Mouse (Mus musculus) bone marrow macrophage, adult 2 months (primary cell): ENCODE results near the gene Glipr2. TPM values are rescaled to one million over a fixed set of nuclear protein-coding genes. Genes with fewer than 3 reads are reported as not detected.

Source experiments
- H3K27ac ChIP-seq: 2 replicates; pipeline ENCODE4 v1.5.1; 2012; ENCODE audit warnings: low read depth, low read length; ENCODE audit not compliant: insufficient read depth
- H3K4me1 ChIP-seq: 2 replicates; pipeline ENCODE4 v1.6.1; 2012; ENCODE audit warnings: low read length; ENCODE audit not compliant: control insufficient read depth, insufficient read depth
- H3K4me3 ChIP-seq: 2 replicates; pipeline ENCODE4 v1.5.1; 2012; ENCODE audit warnings: mild to moderate bottlenecking, low read length, moderate library complexity; ENCODE audit not compliant: insufficient read depth
- CTCF ChIP-seq: IDR thresholded peaks from 2 replicates; pipeline ENCODE4 v1.5.1; 2012; ENCODE audit warnings: low read depth, mild to moderate bottlenecking, low read length, moderate library complexity
- POLR2A ChIP-seq: IDR thresholded peaks from 2 replicates; pipeline ENCODE4 v1.6.1; 2012; ENCODE audit warnings: mild to moderate bottlenecking, low read depth, low read length, borderline replicate concordance
- polyA plus RNA-seq: library from polyadenylated mRNA; stranded (reverse); fragments of >200 nt; gene quantifications from 2 replicates; pipeline ENCODE4 v1.2.4, GENCODE M21; 2012; ENCODE audit not compliant: missing spikeins, insufficient read depth, insufficient read length

Glipr2 gene
- polyA plus RNA-seq, 1 experiment = 1.8 TPM

DNA sequence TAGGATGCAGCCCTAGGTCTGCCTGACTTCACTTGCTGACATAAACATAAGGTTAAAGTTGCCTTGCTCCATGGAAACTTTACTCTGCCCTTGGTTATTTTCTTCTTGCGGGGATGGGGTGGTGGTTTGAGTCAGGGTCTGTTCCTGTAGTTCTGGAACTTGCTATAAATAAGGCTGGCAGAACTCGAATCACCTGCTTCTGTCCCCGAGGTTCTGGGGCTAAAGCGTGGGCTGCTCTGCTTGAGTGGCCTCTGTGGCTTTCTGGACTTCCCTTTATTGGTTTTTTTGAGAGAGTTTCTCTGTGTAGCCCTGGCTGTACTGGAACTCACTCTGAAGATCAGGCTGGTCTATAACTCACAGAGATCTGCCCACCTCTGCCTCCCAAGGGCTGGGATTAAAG, 58.9 kb downstream of the Glipr2 start:
- H3K4me3 ChIP-seq = peak overlapping the region; percentile 42
- TF ChIP-seq POLR2A (no peak), CTCF (no peak)
- peak overlapping the region; percentile 27 for H3K27ac ChIP-seq
- peaks cover 20% of the 10 kb centered on the region for H3K4me1 ChIP-seq

DNA sequence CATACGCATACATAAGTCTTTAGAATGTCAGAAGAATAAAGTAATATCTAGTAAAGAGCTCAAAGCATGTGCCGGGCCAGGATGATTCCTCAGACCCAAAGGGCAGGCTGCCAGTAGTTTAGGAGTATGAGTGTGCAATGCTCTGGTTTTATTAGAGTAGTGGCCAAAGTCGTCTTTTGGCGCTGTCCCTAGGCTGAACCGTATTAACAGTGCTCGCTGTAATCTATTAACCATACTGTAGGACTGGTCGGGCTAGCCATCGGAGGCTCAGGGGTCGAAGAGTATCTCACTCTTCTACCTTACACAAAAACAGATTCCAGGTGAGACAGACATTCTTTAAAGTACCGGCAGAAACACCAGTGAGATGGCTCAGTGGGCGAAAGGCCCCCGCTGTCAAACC, 59.6 kb downstream of the Glipr2 start:
- TF ChIP-seq POLR2A = no peak
- Histone ChIP-seq H3K27ac (no peak overlapping the region), H3K4me1 (peaks cover 17% of the 10 kb centered on the region), H3K4me3 (peak overlapping the region; percentile 11)

DNA sequence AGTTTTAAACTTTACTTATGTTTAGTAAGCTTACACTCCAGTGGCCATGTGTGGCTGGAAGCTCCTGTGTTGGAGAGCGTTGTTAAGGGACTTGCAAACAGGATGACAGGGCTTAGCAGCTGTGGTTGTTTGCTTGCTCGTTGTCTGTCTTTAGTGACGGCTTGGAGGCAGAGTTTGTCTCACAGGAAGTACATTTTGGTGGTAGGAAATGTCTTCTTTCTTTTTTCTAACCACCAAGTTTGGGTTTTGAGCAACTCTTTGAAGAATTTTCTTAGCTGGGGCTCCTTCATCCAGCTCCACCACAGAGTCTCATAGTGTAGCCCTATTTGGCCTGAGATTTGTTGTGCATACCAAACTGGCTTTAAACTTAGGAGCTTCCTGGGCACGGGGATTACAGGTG, 65.1 kb downstream of the Glipr2 start:
- Histone ChIP-seq H3K4me1 (peaks cover 5% of the 10 kb centered on the region), H3K27ac (no peak overlapping the region), H3K4me3 (no peak overlapping the region)
- TF ChIP-seq POLR2A = no peak

DNA sequence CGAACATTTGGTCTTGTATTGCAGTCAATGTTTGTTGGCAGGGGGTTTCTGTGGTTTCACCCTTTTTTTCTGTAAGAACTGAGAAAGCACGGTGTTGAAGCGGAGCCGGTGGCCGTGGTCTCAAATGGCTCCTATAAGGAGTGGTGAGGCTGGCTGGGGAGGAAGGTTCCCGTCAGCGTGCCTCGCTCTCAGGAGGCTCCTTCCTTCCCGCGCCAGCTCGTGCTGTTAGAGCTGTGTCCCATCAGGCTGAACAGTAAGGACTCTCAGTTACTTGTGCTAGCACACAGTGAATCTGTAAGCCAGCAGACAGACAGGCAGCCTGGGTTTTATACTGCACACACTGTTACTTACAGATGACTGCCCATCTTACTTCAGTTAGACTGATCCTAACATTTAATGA, 65.6 kb downstream of the Glipr2 start:
- Histone ChIP-seq H3K4me3 (no peak overlapping the region), H3K27ac (no peak overlapping the region), H3K4me1 (0 out of 2 replicates have a peak, but pooled peaks cover 2% of the 10 kb centered on the region)
- TF ChIP-seq POLR2A (no peak), CTCF (no peak)

DNA sequence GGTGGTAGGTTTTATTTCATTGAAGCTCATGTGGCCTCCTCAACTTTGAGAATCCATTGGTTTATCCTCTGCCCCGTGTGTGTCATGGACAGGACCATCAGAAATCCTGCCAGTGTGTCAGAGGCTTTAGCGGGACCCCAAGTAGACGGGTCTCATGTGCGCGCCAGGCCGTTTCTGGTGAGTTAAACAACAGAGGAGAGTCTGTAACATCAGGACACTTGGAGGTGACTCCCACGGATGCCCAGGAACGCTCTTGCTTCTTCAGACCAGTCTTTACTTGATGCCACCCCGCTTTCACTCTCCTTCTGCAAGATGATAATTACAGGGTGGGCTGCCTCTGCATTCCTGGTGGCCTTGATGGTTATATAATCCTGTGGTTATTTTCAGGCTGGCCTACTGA, 66.5 kb downstream of the Glipr2 start:
- H3K4me3 ChIP-seq = no peak overlapping the region
- no peak overlapping the region for H3K27ac ChIP-seq
- no peaks in the 10 kb centered on the region for H3K4me1 ChIP-seq
- TF ChIP-seq POLR2A (no peak), CTCF (no peak)

DNA sequence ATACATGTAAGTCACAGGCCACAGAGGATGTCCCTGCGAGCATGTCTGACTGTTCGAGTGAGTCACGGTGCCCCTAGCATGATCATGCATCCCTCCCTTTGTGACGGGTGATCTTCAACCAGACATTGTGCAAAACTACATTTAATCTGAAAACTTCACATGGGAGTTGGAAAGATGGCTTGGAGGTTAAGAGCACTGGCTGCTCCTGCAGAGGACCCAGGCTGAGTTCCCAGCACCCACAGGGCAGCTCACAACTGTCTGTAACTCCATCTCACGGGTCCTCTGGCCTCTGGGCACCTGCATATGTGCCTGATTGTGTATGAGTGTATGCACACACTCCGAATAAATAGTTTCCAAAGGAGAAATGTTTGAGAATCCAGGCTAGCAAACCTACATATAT, 67.0 kb downstream of the Glipr2 start:
- H3K27ac ChIP-seq = no peak overlapping the region
- H3K4me1 ChIP-seq = no peaks in the 10 kb centered on the region
- H3K4me3 ChIP-seq = no peak overlapping the region
- TF ChIP-seq CTCF (no peak), POLR2A (no peak)

DNA sequence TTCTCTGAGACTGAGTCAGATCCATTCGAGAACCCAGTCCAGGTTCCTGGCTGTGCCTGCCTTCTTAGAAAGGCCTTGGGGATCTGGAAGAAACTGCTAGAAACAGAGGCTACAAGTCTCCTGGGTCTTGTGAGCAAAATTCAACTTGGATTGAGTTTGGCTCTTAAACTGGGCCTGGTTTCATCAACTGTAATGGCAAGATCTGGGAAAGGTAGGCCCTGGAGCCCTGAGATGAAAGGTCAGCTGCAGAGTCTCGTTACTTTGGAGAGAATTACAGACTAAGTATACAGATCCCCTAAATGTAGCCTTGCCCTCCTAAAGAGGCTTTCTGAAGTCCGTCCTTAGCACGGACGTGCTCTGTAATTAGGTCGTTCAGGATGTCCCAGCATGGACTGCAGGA, 68.4 kb downstream of the Glipr2 start:
- no peak overlapping the region for H3K4me3 ChIP-seq
- H3K27ac ChIP-seq = no peak overlapping the region
- H3K4me1 ChIP-seq = no peaks in the 10 kb centered on the region
- TF ChIP-seq CTCF (no peak), POLR2A (no peak)

Other genes with a start within 250 kb of the Glipr2 start
- gene Olfr71, start 247.1 kb upstream of the Glipr2 start, polyA plus RNA-seq = not detected in 2 replicates
- gene Hrct1, start 230.2 kb upstream of the Glipr2 start, polyA plus RNA-seq = not detected in 2 replicates
- not detected in 2 replicates for gene Spaar, start 227.4 kb upstream of the Glipr2 start, polyA plus RNA-seq
- not detected in 2 replicates for gene Olfr159, start 186.4 kb upstream of the Glipr2 start, polyA plus RNA-seq
- gene Olfr156, start 133.5 kb upstream of the Glipr2 start, polyA plus RNA-seq = not detected in 2 replicates
- gene Olfr157, start 117.2 kb upstream of the Glipr2 start, polyA plus RNA-seq = 0.33 TPM in 1 of 2 replicates, not detected in the other
- not detected in 2 replicates for gene Olfr155, start 105.8 kb upstream of the Glipr2 start, polyA plus RNA-seq
- 0.12 and 0.84 TPM in 2 replicates for gene Reck, start 81.9 kb upstream of the Glipr2 start, polyA plus RNA-seq
- gene Ccin, start 26.1 kb downstream of the Glipr2 start, polyA plus RNA-seq = not detected in 2 replicates
- gene Clta, start 47.1 kb downstream of the Glipr2 start, polyA plus RNA-seq = 840 and 888 TPM in 2 replicates
- gene Gne, start 126.8 kb downstream of the Glipr2 start, polyA plus RNA-seq = 6.6 and 11.5 TPM in 2 replicates